Mouse (Mus musculus): ENCODE results near the gene Ocln. TPM values are rescaled to one million over a fixed set of nuclear protein-coding genes. Genes with fewer than 3 reads are reported as not detected.

The Ocln gene
- 44.5 and 49.4 TPM in 2 replicates for polyA plus RNA-seq (2015; fragmentation: Nextera tagmentation; extraction: Ambion mirVana)

- TF ChIP-seq CTCF (IDR thresholded peaks at IDR 0.05; ENCODE audit: low read depth), result no peak
Observed at GRCm38 (mm10) chr13:100552369-100553041, at the start of gene Ocln. Gene Ocln, minus strand, starts transcription at chr13:100552718.

DNA sequence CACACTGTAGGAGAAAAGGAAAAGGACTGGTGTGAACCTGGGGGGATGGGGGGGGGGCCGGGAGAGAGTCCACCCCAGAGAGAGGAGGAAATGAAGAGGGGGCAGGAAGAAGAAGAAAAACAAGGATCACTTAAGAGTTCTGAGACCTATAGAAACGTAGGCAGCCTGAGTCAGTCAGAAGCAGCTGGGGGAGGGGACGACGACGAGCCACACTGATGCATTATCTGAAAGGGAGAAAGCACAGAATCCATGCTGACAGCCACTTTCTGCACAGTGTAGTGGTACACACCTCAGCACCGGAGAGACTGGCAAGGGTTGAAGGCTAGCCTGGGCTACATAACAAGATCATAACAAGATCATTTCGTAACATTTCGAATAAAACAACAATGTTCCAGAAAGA is 48.5 kb upstream of the Ocln start:
- H3K36me3 ChIP-seq (ENCODE audit: control insufficient read depth, insufficient read depth), result peaks cover 18% of the 10 kb centered on the region; the same call in 1 of the 2 replicates
- H3K4me2 ChIP-seq (replicated peaks; ENCODE audit: low read depth), result peak overlapping the region; percentile 18; the same call in 1 of the 2 replicates
- H3K9me3 ChIP-seq (ENCODE audit: control insufficient read depth), result no peaks in the 10 kb centered on the region
- 49% methylated on average over 8 of the region's 8 CpGs for WGBS
- H3K4me1 ChIP-seq (replicated peaks; ENCODE audit: control insufficient read depth, insufficient read depth, low read length), result no peaks in the 10 kb centered on the region
- H3K27ac ChIP-seq (ENCODE audit: low read depth, low read length), result peak overlapping the region; percentile 63
- no peak overlapping the region for H3K4me3 ChIP-seq (ENCODE audit: low read depth, low read length)
- H3K9ac ChIP-seq (ENCODE audit: low read depth, low read length), result no peak overlapping the region
- TF ChIP-seq CTCF (IDR thresholded peaks at IDR 0.05; ENCODE audit: low read depth), result no peak
- H3K27me3 ChIP-seq (replicated peaks; ENCODE audit: control insufficient read depth, insufficient read depth, low read length), result no peaks in the 10 kb centered on the region
- ATAC-seq, result peak; percentile 16; the same call in 1 of the 2 replicates

More at GRCm38 (mm10) chr13:100552369-100553041, at the start of gene Ocln:
- peak within 1 kb of the TSS; percentile 76 for H3K4me3 ChIP-seq (ENCODE audit: low read depth, low read length)
- no peaks in the 10 kb centered on the region for H3K9me3 ChIP-seq (ENCODE audit: control insufficient read depth)
- peaks cover 12% of the 10 kb centered on the region for H3K27me3 ChIP-seq (replicated peaks; ENCODE audit: control insufficient read depth, insufficient read depth, low read length)
- WGBS, result under 1% methylated on average over 44 of the region's 45 CpGs
- peak within 1 kb of the TSS; percentile 75 for H3K9ac ChIP-seq (ENCODE audit: low read depth, low read length)
- peak within 1 kb of the TSS; percentile 93 for H3K27ac ChIP-seq (ENCODE audit: low read depth, low read length)
- ATAC-seq, result peak; percentile 88
- no peaks in the 10 kb centered on the region for H3K4me1 ChIP-seq (replicated peaks; ENCODE audit: control insufficient read depth, insufficient read depth, low read length)
- H3K4me2 ChIP-seq (replicated peaks; ENCODE audit: low read depth), result peak within 1 kb of the TSS; percentile 74
- no peaks in the 10 kb centered on the region for H3K36me3 ChIP-seq (ENCODE audit: control insufficient read depth, insufficient read depth)

- 77% methylated on average over 12 of the region's 12 CpGs for WGBS
- TF ChIP-seq CTCF (IDR thresholded peaks at IDR 0.05; ENCODE audit: low read depth), result no peak
- Histone ChIP-seq H3K4me1 (replicated peaks; ENCODE audit: control insufficient read depth, insufficient read depth, low read length) (no peaks in the 10 kb centered on the region), H3K27me3 (replicated peaks; ENCODE audit: control insufficient read depth, insufficient read depth, low read length) (no peaks in the 10 kb centered on the region), H3K36me3 (ENCODE audit: control insufficient read depth, insufficient read depth) (peaks cover 18% of the 10 kb centered on the region; the same call in 1 of the 2 replicates), H3K9ac (ENCODE audit: low read depth, low read length) (no peak overlapping the region), H3K9me3 (ENCODE audit: control insufficient read depth) (no peaks in the 10 kb centered on the region), H3K4me3 (ENCODE audit: low read depth, low read length) (no peak overlapping the region), H3K4me2 (replicated peaks; ENCODE audit: low read depth) (no peak overlapping the region), H3K27ac (ENCODE audit: low read depth, low read length) (no peak overlapping the region)
- ATAC-seq, result no peak
Observed at GRCm38 (mm10) chr13:100600317-100600716, 47.8 kb upstream of the Ocln start.

DNA sequence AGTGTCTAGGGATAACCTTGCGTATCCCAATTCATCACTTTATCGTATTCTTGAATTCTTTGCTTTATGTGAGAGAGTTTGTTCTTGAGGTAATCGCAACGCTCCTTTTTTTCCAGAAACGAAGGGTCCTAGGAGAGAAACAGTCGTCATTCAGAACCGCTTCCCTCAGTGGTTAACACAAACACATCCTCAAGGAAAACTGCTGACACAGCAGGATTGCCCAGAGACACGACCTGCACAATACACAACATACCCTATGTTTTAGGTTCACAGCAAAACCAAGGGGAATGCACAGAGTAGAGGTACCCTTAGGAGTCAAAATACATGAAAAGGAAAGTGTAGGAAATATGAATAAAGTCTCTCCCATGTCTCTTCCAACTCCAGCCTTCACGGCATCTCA is 44.8 kb upstream of the Ocln start:
- TF ChIP-seq CTCF (IDR thresholded peaks at IDR 0.05; ENCODE audit: low read depth), result no peak
- Histone ChIP-seq H3K4me2 (replicated peaks; ENCODE audit: low read depth) (no peak overlapping the region), H3K4me3 (ENCODE audit: low read depth, low read length) (no peak overlapping the region), H3K9me3 (ENCODE audit: control insufficient read depth) (no peaks in the 10 kb centered on the region), H3K36me3 (ENCODE audit: control insufficient read depth, insufficient read depth) (peaks cover 14% of the 10 kb centered on the region; the same call in 1 of the 2 replicates), H3K4me1 (replicated peaks; ENCODE audit: control insufficient read depth, insufficient read depth, low read length) (no peaks in the 10 kb centered on the region), H3K27me3 (replicated peaks; ENCODE audit: control insufficient read depth, insufficient read depth, low read length) (no peaks in the 10 kb centered on the region), H3K9ac (ENCODE audit: low read depth, low read length) (no peak overlapping the region), H3K27ac (ENCODE audit: low read depth, low read length) (no peak overlapping the region)
- 79% methylated on average over 9 of the region's 9 CpGs for WGBS
- no peak for ATAC-seq

GRCm38 (mm10) chr13:100595552-100595885 is 43.0 kb upstream of the Ocln start:
- H3K4me1 ChIP-seq (replicated peaks; ENCODE audit: control insufficient read depth, insufficient read depth, low read length), result no peaks in the 10 kb centered on the region
- no peak for TF ChIP-seq CTCF (IDR thresholded peaks at IDR 0.05; ENCODE audit: low read depth)
- H3K36me3 ChIP-seq (ENCODE audit: control insufficient read depth, insufficient read depth), result peaks cover 14% of the 10 kb centered on the region; the same call in 1 of the 2 replicates
- no peaks in the 10 kb centered on the region for H3K27me3 ChIP-seq (replicated peaks; ENCODE audit: control insufficient read depth, insufficient read depth, low read length)
- peak; percentile 63 for ATAC-seq
- H3K9me3 ChIP-seq (ENCODE audit: control insufficient read depth), result no peaks in the 10 kb centered on the region
- H3K4me3 ChIP-seq (ENCODE audit: low read depth, low read length), result no peak overlapping the region
- H3K4me2 ChIP-seq (replicated peaks; ENCODE audit: low read depth), result no peak overlapping the region
- H3K27ac ChIP-seq (ENCODE audit: low read depth, low read length), result peak overlapping the region; percentile 74; the same call in 1 of the 2 replicates
- 64% methylated on average over 3 of the region's 3 CpGs for WGBS
- no peak overlapping the region for H3K9ac ChIP-seq (ENCODE audit: low read depth, low read length)

DNA sequence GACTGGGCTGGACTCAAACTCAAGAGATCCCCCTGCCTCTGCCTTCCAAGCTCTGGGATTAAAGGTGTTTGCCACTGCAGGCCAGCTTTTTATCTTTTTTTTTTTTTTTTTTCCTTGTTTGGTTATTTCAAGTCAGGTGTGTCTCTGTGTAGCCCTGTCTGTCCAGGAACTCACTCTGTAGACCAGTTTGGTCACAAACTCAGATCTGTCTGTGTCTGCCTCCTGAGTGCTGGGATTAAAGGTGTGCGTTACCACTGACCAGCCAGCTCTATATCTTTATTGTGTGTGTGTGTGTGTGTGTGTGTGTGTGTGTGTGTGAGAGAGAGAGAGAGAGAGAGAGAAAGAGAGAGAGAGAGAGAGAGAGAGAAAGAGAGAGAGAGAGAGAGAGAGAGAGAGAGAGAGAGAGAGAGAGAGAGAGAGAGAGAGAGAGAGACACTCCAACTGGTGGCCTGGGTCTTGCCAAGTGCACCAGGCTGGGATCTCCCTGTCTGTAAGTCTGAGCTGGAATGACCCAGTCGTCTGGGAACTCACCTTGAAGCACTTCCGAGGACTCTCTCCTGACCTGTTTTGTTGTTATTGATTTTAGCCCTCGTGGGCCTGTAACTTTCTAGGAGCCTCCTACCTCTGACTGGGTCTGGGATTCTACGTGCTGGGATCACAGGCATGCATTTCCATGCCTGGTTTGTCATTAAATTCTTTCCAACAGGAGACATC is 42.5 kb upstream of the Ocln start:
- Histone ChIP-seq H3K9ac (ENCODE audit: low read depth, low read length) (no peak overlapping the region), H3K4me3 (ENCODE audit: low read depth, low read length) (no peak overlapping the region), H3K4me2 (replicated peaks; ENCODE audit: low read depth) (no peak overlapping the region), H3K9me3 (ENCODE audit: control insufficient read depth) (no peaks in the 10 kb centered on the region), H3K27me3 (replicated peaks; ENCODE audit: control insufficient read depth, insufficient read depth, low read length) (no peaks in the 10 kb centered on the region), H3K36me3 (ENCODE audit: control insufficient read depth, insufficient read depth) (peaks cover 14% of the 10 kb centered on the region; the same call in 1 of the 2 replicates), H3K4me1 (replicated peaks; ENCODE audit: control insufficient read depth, insufficient read depth, low read length) (no peaks in the 10 kb centered on the region), H3K27ac (ENCODE audit: low read depth, low read length) (peak overlapping the region; percentile 74)
- WGBS, result 41% methylated on average over 5 of the region's 5 CpGs
- no peak for TF ChIP-seq CTCF (IDR thresholded peaks at IDR 0.05; ENCODE audit: low read depth)
- peak; percentile 79 for ATAC-seq

All from intestine, postnatal 0 days (tissue).